Mouse (Mus musculus) midbrain, embryonic 14.5 days (tissue): ENCODE data around the gene Gabrg3. TPM values are rescaled to one million over a fixed set of nuclear protein-coding genes. Genes with fewer than 3 reads are reported as not detected.
A peak's percentile ranks its signal among the peaks of the same experiment; 100 is the strongest.

Experiments used
- ATAC-seq: fragments of 200-750 bp; cut with Nextera tagmentation; 2 replicates; pipeline ENCODE4 v1.8.0; 2017; ENCODE audit warnings: moderate number of reproducible peaks, moderate library complexity; ENCODE audit not compliant: low FRiP score, low TSS enrichment
- DNase-seq: peaks from one replicate; pipeline ENCODE4 v3.0.0-alpha.2; 2015
- H3K27ac ChIP-seq: fragments of 300-500 bp; sonication (generic); replicated peaks from 2 replicates; pipeline ENCODE4 v1.5.1; 2014; ENCODE audit warnings: mild to moderate bottlenecking, low read depth, low read length, moderate library complexity
- H3K27me3 ChIP-seq: fragments of 300-500 bp; sonication (generic); 2 replicates; pipeline ENCODE4 v1.6.1; 2014; ENCODE audit warnings: low read length, control low read depth, mixed read lengths; ENCODE audit not compliant: control insufficient read depth, insufficient read depth
- H3K36me3 ChIP-seq: fragments of 300-500 bp; sonication (generic); 2 replicates; pipeline ENCODE4 v1.6.1; 2014; ENCODE audit warnings: low read length, control low read depth; ENCODE audit not compliant: control insufficient read depth, insufficient read depth
- H3K4me1 ChIP-seq: fragments of 300-500 bp; sonication (generic); 2 replicates; pipeline ENCODE4 v1.6.1; 2014; ENCODE audit warnings: mild to moderate bottlenecking, antibody characterized with exemption, low read length, control low read depth; ENCODE audit not compliant: control insufficient read depth, insufficient read depth
- H3K4me2 ChIP-seq: fragments of 300-500 bp; sonication (generic); 2 replicates; pipeline ENCODE4 v1.6.1; 2014; ENCODE audit warnings: mild to moderate bottlenecking, low read length, moderate library complexity
- H3K4me3 ChIP-seq: fragments of 300-500 bp; sonication (generic); replicated peaks from 2 replicates; pipeline ENCODE4 v1.5.1; 2014; ENCODE audit warnings: low read depth, low read length
- H3K9ac ChIP-seq: fragments of 300-500 bp; sonication (generic); replicated peaks from 2 replicates; pipeline ENCODE4 v1.6.1; 2014; ENCODE audit warnings: mild to moderate bottlenecking, low read length, moderate library complexity
- H3K9me3 ChIP-seq: fragments of 300-500 bp; sonication (generic); 2 replicates; pipeline ENCODE4 v1.6.1; 2016; ENCODE audit warnings: low read length, control low read depth, mixed read lengths; ENCODE audit not compliant: control insufficient read depth
- WGBS: fragments of 180-500 bp; shearing (Covaris S2); extraction: QIAGEN DNeasy Blood & Tissue Kit; methylation state at CpG from one replicate; pipeline ENCODE4 v1.1.7; 2014; 5-methylcytosine and 5-hydroxymethylcytosine counted together
- polyA plus RNA-seq: library from polyadenylated mRNA; unstranded; fragments of >200 nt; fragmentation: Nextera tagmentation; extraction: Ambion mirVana; gene quantifications from 2 replicates; pipeline ENCODE4 v1.2.1, GENCODE M21; 2014

Gabrg3 gene
- polyA plus RNA-seq, 1 experiment from 2014 or later: 4.6 TPM

DNA sequence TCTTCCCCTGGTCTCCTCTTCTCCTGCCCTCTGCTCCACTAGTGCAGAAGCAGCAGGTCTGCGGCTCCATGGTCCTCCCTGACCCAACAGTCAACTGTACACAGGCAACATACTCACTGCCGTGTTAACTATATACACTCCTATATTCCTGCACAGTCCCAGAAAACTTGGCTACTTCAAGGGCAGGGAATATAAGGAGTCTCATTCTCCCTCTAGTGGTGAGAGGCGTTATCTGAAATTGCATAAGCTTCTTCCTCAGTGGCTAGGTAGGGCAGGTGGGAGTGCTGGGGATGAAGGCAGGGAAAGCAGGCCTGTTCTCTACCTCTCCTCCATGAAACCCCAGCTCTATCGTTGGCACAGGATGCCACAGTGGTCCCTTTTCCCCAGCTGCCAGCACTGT is 2.9 kb downstream of the Gabrg3 start:
- Histone ChIP-seq H3K4me2 (no peak overlapping the region), H3K9ac (no peak overlapping the region), H3K9me3 (no peaks in the 10 kb centered on the region), H3K27ac (no peak overlapping the region), H3K27me3 (peaks cover 15% of the 10 kb centered on the region; the same call in 1 of the 2 replicates), H3K4me3 (no peak overlapping the region), H3K36me3 (no peaks in the 10 kb centered on the region), H3K4me1 (peaks cover 8% of the 10 kb centered on the region)
- 30% methylated on average over 4 of the region's 4 CpGs for WGBS
- DNase-seq (peak; percentile 89), ATAC-seq (peak; percentile 52; the same call in 1 of the 2 replicates)

DNA sequence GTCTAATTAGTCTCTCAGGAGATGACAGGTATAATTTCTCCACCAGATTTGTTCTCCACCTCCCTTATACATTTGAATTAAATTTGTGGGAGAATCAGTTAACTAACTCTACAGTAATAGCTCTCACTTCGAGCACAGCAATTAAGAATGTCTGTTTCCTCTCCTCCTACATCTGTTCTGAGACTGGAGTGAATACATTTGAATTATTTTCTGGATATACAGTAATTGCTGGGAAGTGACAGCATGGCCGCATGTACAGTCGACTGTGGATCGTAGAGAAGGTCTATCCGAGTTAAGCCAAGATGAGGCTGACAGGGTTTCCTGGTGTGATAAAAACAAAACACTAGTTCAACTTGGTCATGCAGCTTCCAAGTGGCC is 21.0 kb downstream of the Gabrg3 start:
- Histone ChIP-seq H3K4me2 (no peak overlapping the region), H3K4me1 (no peaks in the 10 kb centered on the region), H3K27ac (no peak overlapping the region), H3K4me3 (no peak overlapping the region), H3K27me3 (no peaks in the 10 kb centered on the region), H3K9me3 (no peaks in the 10 kb centered on the region), H3K36me3 (no peaks in the 10 kb centered on the region), H3K9ac (no peak overlapping the region)
- no peak for ATAC-seq
- no peak for DNase-seq
- 81% methylated on average over 5 of the region's 5 CpGs for WGBS

DNA sequence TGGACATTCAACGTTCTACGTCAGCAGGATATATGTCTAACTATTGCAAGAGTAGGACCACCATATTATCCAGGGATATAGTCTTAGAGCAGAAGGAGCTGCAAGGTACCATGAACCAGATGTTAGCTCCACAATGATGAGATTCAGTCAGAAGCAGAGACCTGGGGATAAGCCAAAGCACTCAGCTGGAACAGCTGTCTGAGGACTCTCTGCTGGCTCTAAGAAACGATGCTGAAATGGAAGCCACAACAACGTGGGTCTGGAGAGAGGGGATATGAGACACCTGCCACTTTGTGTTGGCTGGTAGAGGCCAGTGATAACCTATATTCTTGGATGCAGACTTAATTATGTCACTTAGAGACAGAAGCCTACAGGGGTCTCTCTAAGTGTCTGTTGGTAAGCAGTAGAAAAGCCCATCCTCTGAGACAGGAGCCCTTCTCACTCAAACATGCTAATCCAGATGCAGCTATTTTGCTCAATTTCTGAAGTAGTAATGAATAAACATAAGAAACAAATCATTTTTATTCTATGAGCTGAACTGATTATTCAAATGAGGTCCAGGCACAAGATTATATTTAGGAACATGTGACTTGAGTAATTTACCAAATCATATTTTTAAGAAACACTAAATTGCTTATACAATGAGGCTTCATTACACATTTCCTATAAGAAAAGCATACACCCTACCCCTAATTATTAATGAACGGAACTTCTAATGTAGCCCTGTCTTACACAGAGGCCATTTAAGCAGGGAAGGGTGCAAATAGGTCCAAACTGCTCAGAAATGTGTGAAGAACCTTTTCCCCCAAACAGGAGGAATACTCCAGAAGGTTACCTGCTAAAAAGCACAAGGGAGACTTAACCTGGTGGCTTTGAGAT is 21.6 kb downstream of the Gabrg3 start:
- H3K9me3 ChIP-seq: no peaks in the 10 kb centered on the region
- no peak overlapping the region for H3K4me2 ChIP-seq
- no peak overlapping the region for H3K4me3 ChIP-seq
- DNase-seq: no peak
- H3K9ac ChIP-seq: no peak overlapping the region
- H3K27ac ChIP-seq: no peak overlapping the region
- WGBS: 77% methylated on average over 5 of the region's 5 CpGs
- no peaks in the 10 kb centered on the region for H3K4me1 ChIP-seq
- H3K27me3 ChIP-seq: no peaks in the 10 kb centered on the region
- H3K36me3 ChIP-seq: no peaks in the 10 kb centered on the region
- no peak for ATAC-seq

DNA sequence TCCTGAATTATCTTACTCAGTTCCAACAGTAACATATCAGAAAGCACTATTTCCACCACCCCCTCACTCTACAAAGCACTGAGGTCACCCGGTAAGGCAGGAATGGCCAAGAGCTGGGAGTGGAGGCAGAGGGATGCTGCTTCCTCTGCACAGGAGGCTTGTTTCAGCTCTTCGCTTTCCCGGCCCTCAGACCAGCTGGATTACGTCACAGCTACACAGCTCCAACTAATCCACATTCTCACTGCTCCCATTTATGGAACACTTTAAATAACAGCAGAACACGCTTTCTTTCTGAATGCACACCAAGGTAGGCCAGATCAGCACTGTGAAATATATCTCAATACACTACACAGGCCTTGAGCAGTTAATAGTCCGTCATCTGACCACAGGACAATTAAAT is 23.2 kb downstream of the Gabrg3 start:
- Histone ChIP-seq H3K9me3 (no peaks in the 10 kb centered on the region), H3K27ac (no peak overlapping the region), H3K27me3 (no peaks in the 10 kb centered on the region), H3K4me2 (no peak overlapping the region), H3K9ac (no peak overlapping the region), H3K4me3 (no peak overlapping the region), H3K4me1 (no peaks in the 10 kb centered on the region), H3K36me3 (no peaks in the 10 kb centered on the region)
- ATAC-seq (no peak), DNase-seq (no peak)
- WGBS: 90% methylated on average over 6 of the region's 6 CpGs

DNA sequence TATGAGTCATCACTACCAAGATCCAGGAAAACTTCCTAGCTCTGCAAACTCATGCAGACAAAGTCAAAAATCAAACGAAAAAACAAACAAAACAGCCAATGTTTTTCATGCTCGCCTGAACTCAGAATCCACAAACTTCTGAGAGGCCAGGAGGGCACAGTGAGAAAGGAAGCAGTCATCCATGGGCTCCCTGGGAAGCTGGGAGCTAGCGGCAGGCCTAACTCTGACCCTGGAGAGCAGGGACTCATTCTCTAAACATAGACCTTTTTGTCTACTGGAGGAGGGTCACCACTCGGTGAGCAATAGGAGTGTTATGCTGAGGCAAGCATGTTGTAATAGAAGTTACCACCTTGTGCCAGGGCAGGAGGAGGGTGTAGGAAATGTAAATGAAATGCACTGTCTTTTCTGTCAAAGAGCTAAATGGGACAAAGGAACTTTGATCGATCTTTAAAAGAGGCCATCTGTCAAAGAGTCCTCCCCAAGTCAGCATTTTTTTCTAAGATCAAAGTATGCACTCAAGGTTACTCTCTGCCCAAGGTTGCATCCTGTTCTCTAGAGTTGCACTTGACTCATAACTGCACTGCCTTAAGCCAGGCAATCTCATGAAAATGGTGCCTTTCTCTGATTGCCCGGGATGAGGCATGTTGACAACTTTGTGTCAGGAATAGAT is 29.0 kb downstream of the Gabrg3 start:
- DNase-seq (no peak), ATAC-seq (no peak)
- H3K9me3 ChIP-seq: no peaks in the 10 kb centered on the region
- H3K4me3 ChIP-seq: no peak overlapping the region
- 27% methylated on average over 6 of the region's 6 CpGs for WGBS
- no peaks in the 10 kb centered on the region for H3K36me3 ChIP-seq
- no peak overlapping the region for H3K27ac ChIP-seq
- H3K27me3 ChIP-seq: no peaks in the 10 kb centered on the region
- H3K4me1 ChIP-seq: no peaks in the 10 kb centered on the region
- H3K4me2 ChIP-seq: no peak overlapping the region
- no peak overlapping the region for H3K9ac ChIP-seq

DNA sequence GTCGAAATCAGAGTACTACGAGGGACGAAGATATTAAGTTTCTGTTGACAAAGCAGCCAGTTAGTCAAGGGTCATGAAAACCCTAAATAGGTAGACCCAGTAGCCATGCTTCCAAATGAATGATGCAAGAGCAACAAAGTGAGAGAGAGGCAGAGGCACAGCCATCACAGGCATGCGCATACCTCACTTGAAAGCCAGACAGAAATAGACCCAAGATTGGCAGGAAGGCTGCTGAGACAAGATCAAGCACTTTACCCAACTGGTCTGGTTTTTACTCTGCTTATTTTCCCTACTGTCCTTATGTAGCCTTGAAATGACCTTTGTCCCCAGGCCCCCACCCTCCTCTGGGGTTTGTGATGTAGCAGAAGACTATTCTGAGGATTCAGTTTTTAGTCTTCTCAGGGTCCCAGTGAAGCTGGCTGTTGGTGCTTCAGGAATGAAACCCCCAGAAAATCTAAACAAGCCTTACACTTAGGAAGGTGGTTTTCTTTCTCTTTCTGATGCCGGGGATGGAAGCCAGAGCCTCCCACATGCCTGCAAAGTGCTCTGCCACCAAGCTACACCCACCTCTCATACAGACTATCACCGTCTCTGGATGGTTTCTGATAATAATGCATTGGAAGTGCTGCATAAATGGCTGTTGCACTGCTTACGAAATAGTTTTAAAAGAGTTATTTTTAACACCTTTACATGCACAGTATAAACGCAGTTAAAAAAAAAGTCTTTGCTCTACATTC is 30.3 kb downstream of the Gabrg3 start:
- no peaks in the 10 kb centered on the region for H3K9me3 ChIP-seq

DNA sequence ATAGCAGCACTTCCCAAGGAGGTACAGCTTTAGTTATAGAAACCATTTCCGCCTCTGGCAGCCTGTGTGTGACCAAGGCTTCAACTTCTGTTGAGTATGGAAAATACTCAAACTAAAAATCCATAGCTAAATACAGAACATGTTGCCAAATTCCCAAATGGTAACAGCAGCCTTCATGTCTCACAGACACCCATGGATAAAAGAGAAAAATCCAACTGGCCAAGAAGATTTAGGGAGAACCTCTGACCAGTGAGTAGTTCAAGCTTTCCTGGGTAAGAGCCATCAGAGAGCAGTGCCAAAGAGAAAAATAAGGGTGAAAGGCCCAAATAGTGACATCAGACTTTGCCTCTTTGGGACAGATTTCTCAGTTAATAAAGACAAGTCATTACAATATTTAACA is 38.2 kb downstream of the Gabrg3 start:
- Histone ChIP-seq H3K36me3 (no peaks in the 10 kb centered on the region), H3K9me3 (no peaks in the 10 kb centered on the region), H3K4me3 (no peak overlapping the region), H3K4me2 (no peak overlapping the region), H3K27ac (no peak overlapping the region), H3K4me1 (no peaks in the 10 kb centered on the region), H3K9ac (no peak overlapping the region), H3K27me3 (no peaks in the 10 kb centered on the region)
- DNase-seq (no peak), ATAC-seq (no peak)
- WGBS: 89% methylated on average over 1 of the region's 1 CpGs

More for the DNA sequence above, 30.3 kb downstream of the Gabrg3 start:
- Histone ChIP-seq H3K4me2 (no peak overlapping the region), H3K36me3 (no peaks in the 10 kb centered on the region), H3K4me3 (no peak overlapping the region), H3K4me1 (no peaks in the 10 kb centered on the region), H3K9ac (no peak overlapping the region), H3K27me3 (no peaks in the 10 kb centered on the region), H3K27ac (no peak overlapping the region)
- DNase-seq (no peak), ATAC-seq (no peak)
- WGBS: 93% methylated on average over 8 of the region's 8 CpGs

DNA sequence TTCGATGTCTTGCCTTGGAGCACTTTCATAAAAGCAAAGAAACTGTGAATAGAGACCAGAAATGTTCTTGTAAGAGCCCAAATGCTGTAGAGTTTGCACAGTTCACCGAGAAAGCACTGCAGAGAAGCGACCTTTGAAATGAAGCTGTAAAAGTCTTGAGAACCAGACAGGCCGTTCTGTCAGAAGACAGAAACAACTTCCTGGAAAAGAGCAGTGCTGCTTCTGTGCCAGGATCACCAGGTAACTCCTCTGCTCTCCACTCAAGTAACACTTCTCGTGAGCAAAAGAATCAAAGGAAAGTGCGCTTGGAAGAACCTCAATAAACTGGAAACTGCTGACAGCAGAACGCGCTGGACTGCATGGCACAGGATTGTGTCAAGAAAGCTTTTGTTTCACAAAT is 45.1 kb downstream of the Gabrg3 start:
- no peak overlapping the region for H3K4me2 ChIP-seq
- DNase-seq (no peak), ATAC-seq (no peak)
- H3K4me3 ChIP-seq: no peak overlapping the region
- no peak overlapping the region for H3K9ac ChIP-seq
- 49% methylated on average over 8 of the region's 8 CpGs for WGBS
- H3K27ac ChIP-seq: no peak overlapping the region
- H3K4me1 ChIP-seq: no peaks in the 10 kb centered on the region
- H3K27me3 ChIP-seq: no peaks in the 10 kb centered on the region
- H3K9me3 ChIP-seq: no peaks in the 10 kb centered on the region
- no peaks in the 10 kb centered on the region for H3K36me3 ChIP-seq
